Comparison of ENCODE assay signal across 11 mouse cellular contexts in the genomic region with DNA sequence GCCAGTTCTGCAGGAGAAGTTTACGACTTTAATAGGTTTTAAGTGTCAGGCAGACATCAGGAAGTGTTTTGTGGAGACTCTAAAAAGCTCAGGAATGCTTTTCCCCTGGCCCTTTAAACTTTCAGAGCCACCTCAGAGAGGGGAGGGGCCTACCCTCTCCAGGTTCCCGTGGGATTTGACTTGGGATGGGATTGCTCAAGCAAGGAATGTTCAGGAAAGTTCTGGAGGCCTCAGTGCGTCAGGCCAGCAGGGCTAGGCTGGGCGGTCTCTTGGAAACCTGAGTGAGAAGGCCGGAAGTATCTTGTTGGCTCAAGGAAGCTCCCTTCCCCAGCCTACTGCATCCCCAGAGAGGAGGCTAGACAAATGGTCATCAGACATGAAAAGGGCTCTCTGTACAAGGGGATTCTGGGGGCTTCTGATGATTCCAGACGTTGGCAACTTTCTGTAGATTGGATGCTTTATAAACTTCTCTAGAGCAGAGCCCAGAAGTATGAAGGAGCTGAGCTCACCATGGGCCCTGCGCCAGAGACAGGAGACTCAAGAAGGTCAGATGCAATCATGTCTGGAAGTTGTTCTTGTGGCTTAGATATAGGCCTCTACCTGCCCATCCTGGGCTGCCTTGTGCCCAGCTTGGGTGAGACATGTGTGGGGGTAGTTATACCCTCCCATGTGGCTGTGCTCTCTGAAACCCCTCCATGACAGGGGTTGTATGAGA. TPM values are rescaled to one million over a fixed set of nuclear protein-coding genes. Genes with fewer than 3 reads are reported as not detected.
DNase-seq lines count a peak whose midpoint lies in the region; ATAC-seq and TF ChIP-seq lines count a peak whose summit lies in the region.
"Had no signal": no experiment of that assay in that cellular context is flagged by ENCODE, and none has a peak within 500 bp of the region (broad histone marks: within the 10 kb centered on the region; RNA-seq: fewer than 3 reads in every experiment).

No protein-coding gene starts in this region.

- peak; percentile 9 for DNase-seq in lung, postnatal 0 days (ENCODE audit: low spot score)
- DNase-seq in lung, adult 2 months = no peak
- DNase-seq in embryo, embryonic 9.5 days (ENCODE audit: extremely low spot score) = peak; percentile 17
- peak; percentile 52 for DNase-seq in mesoderm, embryonic 11.5 days (ENCODE audit: low read depth, low spot score)
- DNase-seq in cerebellum, adult 2 months = no peak
- DNase-seq in spleen, postnatal 36 days (ENCODE audit: low spot score in 2 of 2) = no peak
- DNase-seq: lung, postnatal 14 days had no signal

- no peak overlapping the region for H3K4me3 ChIP-seq in lung, postnatal 0 days (ENCODE audit: low read depth, low read length)
- no peak overlapping the region for H3K4me3 ChIP-seq in lung, adult 2 months (replicated peaks; ENCODE audit: extremely low read depth, low read depth, low read length)
- H3K4me3 ChIP-seq in heart, embryonic 16.5 days (ENCODE audit: low read length) = no peak overlapping the region
- no peak overlapping the region for H3K4me3 ChIP-seq in cerebellum, adult 2 months (replicated peaks; ENCODE audit: insufficient read depth, low read depth, low read length)
- no peak overlapping the region for H3K4me3 ChIP-seq in forebrain, embryonic 12.5 days (replicated peaks)
- H3K4me3 ChIP-seq: forebrain, embryonic 15.5 days had no signal

- ATAC-seq in lung, postnatal 0 days = peak; percentile 62; the same call in 1 of the 2 replicates
- ATAC-seq in heart, embryonic 16.5 days (replicated peaks; ENCODE audit: extremely low read depth, insufficient read depth, low FRiP score) = peak; percentile 18; the same call in 1 of the 2 replicates
- no peak for ATAC-seq in forebrain, embryonic 12.5 days (ENCODE audit: low FRiP score)
- ATAC-seq: forebrain, embryonic 15.5 days; hindbrain, embryonic 16.5 days had no signal

- no peaks in the 10 kb centered on the region for H3K4me1 ChIP-seq in lung, postnatal 0 days (ENCODE audit: insufficient read depth, low read depth, low read length)
- no peaks in the 10 kb centered on the region for H3K4me1 ChIP-seq in lung, adult 2 months (ENCODE audit: control insufficient read depth, insufficient read depth, low read length)
- H3K4me1 ChIP-seq in heart, embryonic 16.5 days (ENCODE audit: control insufficient read depth, insufficient read depth, low read length) = no peaks in the 10 kb centered on the region
- H3K4me1 ChIP-seq in cerebellum, adult 2 months (ENCODE audit: control insufficient read depth, insufficient read depth, low read length) = no peaks in the 10 kb centered on the region
- peaks cover 4% of the 10 kb centered on the region; the same call in 1 of the 2 replicates for H3K4me1 ChIP-seq in forebrain, embryonic 12.5 days
- H3K4me1 ChIP-seq: forebrain, embryonic 15.5 days had no signal

- no peak for TF ChIP-seq POLR2A in lung, adult 2 months (IDR thresholded peaks at IDR 0.05; ENCODE audit: borderline replicate concordance, extremely low read depth, low read depth, low read length)
- TF ChIP-seq POLR2A in cerebellum, adult 2 months (IDR thresholded peaks at IDR 0.05; ENCODE audit: borderline replicate concordance, insufficient read depth, low read length) = no peak

- 34% methylated on average over 7 of the region's 7 CpGs for WGBS in lung, postnatal 0 days
- WGBS in lung, adult 2 months = 43% methylated on average over 7 of the region's 7 CpGs
- 44% methylated on average over 7 of the region's 7 CpGs for WGBS in heart, embryonic 16.5 days
- WGBS in cerebellum, adult 2 months = 62% methylated on average over 7 of the region's 7 CpGs
- 58% methylated on average over 7 of the region's 7 CpGs for WGBS in forebrain, embryonic 12.5 days

- no peaks in the 10 kb centered on the region for H3K27me3 ChIP-seq in lung, postnatal 0 days (replicated peaks; ENCODE audit: insufficient read depth, low read length)
- peaks cover 17% of the 10 kb centered on the region for H3K27me3 ChIP-seq in heart, embryonic 16.5 days (ENCODE audit: control insufficient read depth, insufficient read depth, low read length)
- H3K27me3 ChIP-seq in cerebellum, adult 2 months (ENCODE audit: control insufficient read depth, insufficient read depth, low read length) = no peaks in the 10 kb centered on the region
- H3K27me3 ChIP-seq in forebrain, embryonic 12.5 days = peaks cover 8% of the 10 kb centered on the region
- H3K27me3 ChIP-seq: forebrain, embryonic 15.5 days had no signal

- TF ChIP-seq EP300 in lung, postnatal 0 days (IDR thresholded peaks at IDR 0.05) = no peak

- no peak overlapping the region for H3K4me2 ChIP-seq in lung, postnatal 0 days (replicated peaks; ENCODE audit: low read depth, low read length)
- no peak overlapping the region for H3K4me2 ChIP-seq in heart, embryonic 16.5 days (ENCODE audit: low read depth, low read length)
- no peak overlapping the region for H3K4me2 ChIP-seq in forebrain, embryonic 12.5 days
- H3K4me2 ChIP-seq: forebrain, embryonic 15.5 days had no signal

- H3K9me3 ChIP-seq in lung, postnatal 0 days (ENCODE audit: low read length) = no peaks in the 10 kb centered on the region
- no peaks in the 10 kb centered on the region for H3K9me3 ChIP-seq in heart, embryonic 16.5 days (replicated peaks; ENCODE audit: control insufficient read depth, low read length)
- no peaks in the 10 kb centered on the region for H3K9me3 ChIP-seq in forebrain, embryonic 12.5 days
- H3K9me3 ChIP-seq: forebrain, embryonic 15.5 days had no signal

- no peak overlapping the region for H3K9ac ChIP-seq in lung, postnatal 0 days (replicated peaks; ENCODE audit: low read depth)
- no peak overlapping the region for H3K9ac ChIP-seq in heart, embryonic 16.5 days (ENCODE audit: low read length)
- no peak overlapping the region for H3K9ac ChIP-seq in forebrain, embryonic 12.5 days
- H3K9ac ChIP-seq: forebrain, embryonic 15.5 days had no signal

- no peaks in the 10 kb centered on the region for H3K36me3 ChIP-seq in lung, postnatal 0 days (ENCODE audit: insufficient read depth, low read length)
- H3K36me3 ChIP-seq in heart, embryonic 16.5 days (ENCODE audit: control insufficient read depth, insufficient read depth) = no peaks in the 10 kb centered on the region
- no peaks in the 10 kb centered on the region for H3K36me3 ChIP-seq in forebrain, embryonic 12.5 days (replicated peaks)
- H3K36me3 ChIP-seq: forebrain, embryonic 15.5 days had no signal

- no peak for TF ChIP-seq CTCF in lung, postnatal 0 days (IDR thresholded peaks at IDR 0.05)
- no peak for TF ChIP-seq CTCF in lung, adult 2 months (IDR thresholded peaks at IDR 0.05; ENCODE audit: insufficient read depth, low read length)
- no peak for TF ChIP-seq CTCF in cerebellum, adult 2 months (IDR thresholded peaks at IDR 0.05; ENCODE audit: borderline replicate concordance, insufficient read depth, low read depth, low read length)

- no peak overlapping the region for H3K27ac ChIP-seq in lung, postnatal 0 days (ENCODE audit: low read length)
- H3K27ac ChIP-seq in heart, embryonic 16.5 days (ENCODE audit: low read length) = no peak overlapping the region
- H3K27ac ChIP-seq in cerebellum, adult 2 months (ENCODE audit: insufficient read depth, low read length) = no peak overlapping the region
- H3K27ac ChIP-seq in forebrain, embryonic 12.5 days = no peak overlapping the region
- H3K27ac ChIP-seq: forebrain, embryonic 15.5 days had no signal

RNA-seq across cellular contexts. Expression of gene Ret, which starts 7.8 kb away (rescaled TPM):
- 0.98 and 1.3 TPM in 2 replicates for polyA plus RNA-seq in lung, postnatal 0 days (2015; fragmentation: Nextera tagmentation; extraction: Ambion mirVana)
- 1.6 and 1.8 TPM in 2 replicates for polyA plus RNA-seq in lung, adult 2 months (2012; rRNA removed)
- 0.34 and 0.36 TPM in 2 replicates for polyA plus RNA-seq in heart, embryonic 16.5 days (2015; fragmentation: Nextera tagmentation; extraction: Ambion mirVana)
- polyA plus RNA-seq in cerebellum, adult 2 months (2012; rRNA removed) = 28.7 and 30.1 TPM in 2 replicates
- polyA plus RNA-seq in forebrain, embryonic 12.5 days (2016; fragmentation: Nextera tagmentation; extraction: Ambion mirVana) = 0.81 and 0.84 TPM in 2 replicates

Comparison
In these comparisons a context has a peak if more than half of its experiments do, and no peak if none do; other contexts are left out.
1. DNase-seq: peak in lung, postnatal 0 days (single experiment), embryo, embryonic 9.5 days (single experiment) and mesoderm, embryonic 11.5 days (single experiment); none in lung, adult 2 months (single experiment), cerebellum, adult 2 months (0 of 2) and spleen, postnatal 36 days (0 of 2).
2. RNA of gene Ret, which starts 7.8 kb away (polyA plus RNA-seq): 28.7 to 30.1 TPM in cerebellum, adult 2 months; 1.6 to 1.8 TPM in lung, adult 2 months, 0.98 to 1.3 TPM in lung, postnatal 0 days, 0.81 to 0.84 TPM in forebrain, embryonic 12.5 days and 0.34 to 0.36 TPM in heart, embryonic 16.5 days; every median in the first group is over 10 times any median in the second.